Mouse (Mus musculus) adrenal gland, adult 2 months (tissue): ENCODE measurements around the gene Tmie. TPM values are rescaled to one million over a fixed set of nuclear protein-coding genes. Genes with fewer than 3 reads are reported as not detected.

Source experiments
- DNase-seq: peaks from one replicate; pipeline ENCODE4 v3.0.0; 2021
- long read RNA-seq: library from polyadenylated mRNA; stranded (forward); transcript quantifications from one replicate; pipeline ENCODE4 v2.0.0, GENCODE M21; 2021
- polyA plus RNA-seq: library from polyadenylated mRNA; depleted of rRNA; stranded (reverse); fragments of >200 nt; gene quantifications from 2 replicates; pipeline ENCODE4 v1.2.3, GENCODE M21; 2012; rRNA removed
- total RNA-seq, 2 experiments: library from RNA; stranded (reverse); gene quantifications; 2 replicates each; pipeline ENCODE4 v1.2.3; 2021

Gene Tmie
- 1 to 10 TPM; 2.0 to 3.9 TPM for total RNA-seq
- polyA plus RNA-seq = 2.2 and 4.6 TPM in 2 replicates
- long read RNA-seq, partial matches to known transcripts = 0 of 2 reads
- long read RNA-seq, other reads (novel, unspliced or antisense) = 2 of 2 reads

DNA sequence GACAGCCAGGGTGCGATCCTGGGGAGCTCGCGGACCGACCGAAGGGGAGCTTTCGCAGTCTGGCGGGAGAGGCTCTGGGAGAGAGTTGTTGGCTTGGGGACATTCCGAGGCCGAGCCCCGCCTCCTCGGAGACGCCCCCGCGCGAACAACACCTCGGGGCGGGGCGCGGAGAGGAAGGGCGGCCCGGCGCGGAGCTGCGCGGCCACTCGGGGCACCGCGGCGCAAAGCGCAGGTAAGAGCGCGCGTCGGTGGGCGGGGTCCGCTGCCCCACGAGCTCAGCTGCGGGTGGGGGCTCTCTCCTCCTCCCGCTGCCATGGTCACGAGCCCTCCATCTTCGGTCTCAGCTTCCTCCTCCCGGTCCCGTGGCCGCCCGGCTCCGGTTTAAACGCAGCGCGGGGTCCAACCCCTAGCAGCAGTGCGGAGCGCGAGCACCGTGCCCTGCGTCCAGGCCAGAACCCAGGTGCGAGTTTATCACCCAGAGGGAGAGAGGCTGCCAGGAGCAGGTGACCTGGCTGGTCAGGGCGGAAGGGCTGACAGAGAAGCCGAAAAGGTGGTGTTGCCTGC lies at the start of gene Tmie:
Gene Tmie (minus strand): TSS at position 116 of the 564 bp plus-strand sequence.
- peak; percentile 91 for DNase-seq

DNA sequence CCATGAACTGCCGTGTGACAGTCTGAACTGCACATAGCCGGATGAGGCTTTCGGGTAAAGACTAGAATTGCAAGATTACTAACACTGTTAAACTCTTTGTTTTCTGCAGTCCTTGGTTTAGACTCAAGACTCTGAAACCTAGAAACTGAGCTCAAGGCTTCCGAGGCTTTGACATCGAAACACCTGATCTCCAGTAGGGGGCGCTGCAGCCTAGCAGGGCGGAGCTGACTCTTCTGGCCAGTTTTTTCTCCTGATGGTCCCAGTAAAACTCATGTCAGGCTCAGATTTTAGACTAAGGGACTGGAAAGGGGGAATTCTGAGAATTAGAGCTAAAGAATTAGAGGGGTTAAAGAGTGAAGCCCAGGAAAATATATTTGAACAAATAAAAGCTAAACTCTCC lies 42.8 kb upstream of the Tmie start:
- DNase-seq = peak; percentile 71

DNA sequence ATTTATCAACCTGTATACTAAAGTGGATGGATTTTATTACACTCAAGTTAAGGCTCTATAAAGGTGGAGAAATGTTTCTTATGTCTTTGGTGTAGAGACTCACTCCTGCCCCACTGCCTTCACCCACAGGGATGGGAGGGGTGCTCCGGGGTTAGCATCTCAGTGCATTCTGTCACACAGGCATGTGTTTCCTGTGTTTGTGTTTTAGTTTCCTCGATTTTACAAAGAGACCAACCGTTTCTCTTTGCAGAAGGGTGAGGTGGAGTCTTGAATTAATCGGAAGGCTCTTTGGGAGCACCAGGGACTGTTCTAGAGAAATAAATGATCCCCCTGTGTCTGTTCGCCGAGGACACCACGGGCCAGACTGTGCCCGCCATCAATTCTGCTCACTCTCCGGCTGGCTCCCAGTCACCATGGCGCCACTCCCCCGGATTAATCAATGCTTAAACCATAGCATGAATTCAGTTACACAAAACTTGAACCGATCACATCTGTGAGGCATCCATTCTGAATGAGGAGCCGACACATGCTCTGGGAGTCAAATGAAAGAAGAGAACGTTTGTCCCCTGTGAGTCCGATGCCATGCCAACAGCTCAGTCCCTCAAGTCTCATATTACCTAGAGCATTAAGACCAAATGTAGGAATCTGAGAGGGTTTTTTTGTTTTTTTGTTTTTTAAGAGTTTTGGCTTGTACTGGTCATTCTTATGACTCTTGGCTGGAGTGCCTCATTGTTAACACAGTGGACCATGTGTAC lies 40.9 kb upstream of the Tmie start:
- DNase-seq = no peak

DNA sequence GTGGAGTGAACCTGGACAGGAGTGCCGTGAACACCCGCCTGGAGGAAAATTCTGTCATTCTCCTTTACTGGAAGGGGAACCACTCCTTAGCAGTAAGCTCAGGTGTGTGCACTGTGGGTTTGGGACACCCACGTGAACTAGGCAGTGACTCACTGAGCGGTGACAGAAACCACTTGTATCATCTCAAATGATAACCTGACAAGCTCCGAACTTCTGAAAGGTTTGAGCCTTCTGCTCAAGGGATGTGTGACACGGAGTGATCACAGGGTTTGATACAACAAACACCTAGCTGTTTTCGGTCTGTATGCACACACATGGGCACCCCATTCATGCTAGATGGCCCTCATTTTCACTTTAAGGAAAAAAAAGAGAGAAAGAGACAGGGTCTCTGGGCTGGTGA lies 36.9 kb upstream of the Tmie start, which contains the start of gene Fam240a:
Gene Fam240a (minus strand): TSS at position 76 of the 400 bp plus-strand sequence.
- no peak for DNase-seq

DNA sequence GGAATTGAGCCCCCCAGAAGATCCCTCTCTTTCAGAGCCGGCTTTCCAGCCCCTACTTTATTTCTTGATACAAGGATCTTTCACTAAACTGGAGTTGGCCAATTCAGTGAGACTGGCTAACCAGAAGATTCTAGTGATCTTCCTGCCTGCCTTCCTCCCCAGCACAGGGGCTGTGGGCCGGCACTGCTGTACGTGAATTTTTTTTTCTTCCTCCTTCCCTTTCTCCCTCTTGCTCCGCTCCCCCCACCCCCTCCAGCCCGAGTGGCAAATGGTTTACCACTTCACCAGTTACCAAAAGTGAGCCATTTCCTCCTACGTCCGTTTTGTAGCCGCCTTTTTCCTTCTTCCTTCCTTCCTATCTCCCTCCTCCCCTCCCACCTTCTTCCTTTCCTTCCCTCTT lies 35.6 kb upstream of the Tmie start:
- no peak for DNase-seq

DNA sequence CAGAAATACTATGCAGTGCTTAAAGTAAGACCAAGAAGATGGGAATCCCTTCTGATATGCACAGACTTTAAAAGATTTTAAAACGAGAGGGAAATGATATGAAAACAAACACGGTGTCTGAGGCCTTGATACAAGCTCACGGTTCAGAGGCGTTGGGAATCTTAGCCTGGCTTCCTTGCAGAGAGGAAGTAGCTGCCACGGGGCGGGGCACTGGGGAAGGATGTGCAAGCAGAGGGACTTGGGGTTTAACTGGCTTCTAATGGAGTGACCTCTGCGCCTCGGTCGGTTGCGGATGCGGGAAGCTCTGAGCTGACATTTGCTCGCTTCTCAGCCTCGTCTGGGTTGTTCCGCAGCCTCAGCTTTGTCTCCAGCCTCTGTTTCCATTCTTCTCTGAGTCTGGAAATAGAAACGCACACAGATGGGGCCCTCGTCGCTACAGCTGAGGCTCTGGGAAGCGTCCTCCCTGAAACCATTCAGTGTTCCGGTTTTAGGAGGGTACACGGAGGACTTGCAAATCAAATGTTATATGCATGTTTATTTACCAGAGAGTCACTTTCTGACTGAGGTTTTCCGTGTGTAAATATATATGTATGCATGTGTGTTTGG lies 34.8 kb upstream of the Tmie start:
- DNase-seq = no peak

DNA sequence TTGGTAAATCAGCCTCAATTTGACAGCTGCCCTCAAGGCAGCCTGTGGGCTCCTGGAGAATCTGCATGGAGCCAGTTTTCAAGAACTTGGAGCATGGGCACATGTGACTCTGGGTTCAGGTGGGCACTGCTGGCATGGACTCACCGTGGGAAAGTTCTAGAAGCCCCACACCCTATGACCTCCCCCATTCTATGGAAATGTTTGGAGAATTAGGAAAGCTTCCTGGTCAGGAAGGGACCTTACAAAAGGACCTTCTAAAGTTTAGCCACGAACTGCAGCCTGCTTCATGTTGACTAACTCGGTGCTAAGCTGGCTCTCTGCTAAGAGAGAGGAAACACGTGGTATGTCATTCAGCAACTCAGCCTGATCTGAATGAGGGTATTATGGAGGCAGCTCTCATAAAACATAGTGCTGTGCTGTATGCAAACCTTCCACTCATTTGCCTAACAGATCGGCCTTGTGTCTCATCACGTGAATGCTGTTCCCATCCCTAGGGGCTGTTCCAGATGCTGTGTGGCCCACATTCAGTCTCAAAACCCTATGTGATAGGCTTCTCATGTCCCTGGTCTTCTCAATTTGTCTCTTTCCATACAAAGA lies 29.6 kb upstream of the Tmie start:
- DNase-seq = no peak

DNA sequence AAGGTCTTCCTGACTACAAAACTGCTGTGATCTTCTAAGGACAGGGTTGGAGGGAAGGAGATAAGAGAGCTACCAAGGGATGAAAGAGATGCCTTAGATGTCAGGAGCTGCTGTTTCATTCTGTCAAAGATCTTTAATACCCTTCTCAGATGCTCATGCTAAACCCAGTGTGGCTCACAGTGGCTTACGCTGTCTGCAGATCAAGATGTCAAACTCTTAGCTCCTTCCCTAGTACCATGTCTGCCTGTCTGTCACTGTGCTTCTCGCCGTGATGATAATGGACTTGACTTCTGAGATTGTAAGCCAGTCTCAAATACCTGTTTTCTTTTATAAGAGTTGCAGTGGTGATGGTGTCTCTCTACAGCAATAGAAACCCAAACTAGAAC lies 28.7 kb upstream of the Tmie start:
- no peak for DNase-seq

DNA sequence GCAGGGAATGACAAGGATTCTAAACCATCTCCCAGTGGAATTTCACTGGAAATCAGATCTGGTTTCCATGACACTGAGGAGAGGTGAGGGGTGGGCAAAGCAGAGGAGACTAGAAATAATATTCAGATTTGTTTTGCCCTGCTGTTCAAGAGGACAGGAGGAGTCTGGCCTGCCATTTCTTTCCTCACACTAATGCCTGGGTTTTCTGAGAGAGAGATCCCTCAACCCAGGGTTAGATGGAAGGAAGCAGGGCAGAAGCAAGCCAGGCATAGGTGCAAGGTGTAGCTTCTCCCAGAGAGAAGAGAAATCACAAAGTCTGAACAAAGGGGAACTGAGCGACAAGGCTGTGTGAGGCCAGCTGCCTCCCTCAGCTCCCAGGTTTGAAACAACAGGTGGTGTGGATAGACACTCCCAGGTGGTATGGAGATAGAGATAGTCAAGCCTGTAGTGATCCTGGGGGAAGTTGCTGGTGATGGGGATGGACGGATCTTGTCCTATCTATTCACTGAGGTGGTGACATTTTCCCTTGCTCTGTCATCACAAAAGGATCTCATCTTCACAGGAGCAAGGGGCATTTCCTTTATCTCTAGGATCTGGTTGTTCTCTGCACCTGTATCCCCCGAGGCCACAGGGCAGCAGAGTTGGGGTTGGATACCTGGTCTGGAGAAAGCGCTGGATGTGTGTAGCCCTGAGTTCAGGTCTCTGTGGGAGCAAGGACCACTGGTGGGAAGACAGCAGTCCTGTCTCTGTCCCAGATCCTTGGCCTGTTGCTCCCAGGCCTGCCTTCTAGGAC lies 28.1 kb upstream of the Tmie start:
- no peak for DNase-seq

DNA sequence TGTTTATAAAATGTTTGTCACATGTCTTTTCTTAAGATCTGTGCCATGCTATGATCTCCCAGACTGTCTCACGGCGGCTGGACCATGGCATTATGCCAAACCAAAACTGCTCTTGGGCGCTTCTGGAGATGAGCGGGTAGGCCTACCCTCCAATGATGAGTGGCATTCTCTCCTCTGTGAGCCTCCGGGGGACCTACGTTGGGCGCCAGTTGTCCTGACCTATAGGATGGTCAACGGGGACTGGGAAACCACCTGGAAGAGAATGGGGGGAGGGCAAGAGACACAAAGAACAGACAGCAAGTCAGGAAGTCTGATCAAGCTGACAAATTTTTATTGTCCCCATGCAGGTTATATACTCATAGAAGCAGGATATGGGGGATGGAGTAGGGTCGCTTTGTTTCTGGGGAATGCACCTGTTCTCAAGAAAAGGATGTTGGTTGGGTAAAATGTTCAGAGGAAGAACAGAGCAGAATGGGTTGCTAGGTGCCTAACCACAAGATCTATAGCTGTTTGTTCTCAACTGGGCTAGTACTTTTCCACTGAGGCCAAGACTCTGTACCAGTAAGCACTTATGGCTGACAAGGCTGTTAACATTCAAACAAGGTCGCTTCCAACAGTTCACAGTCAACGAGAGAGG lies 27.4 kb upstream of the Tmie start:
- no peak for DNase-seq

DNA sequence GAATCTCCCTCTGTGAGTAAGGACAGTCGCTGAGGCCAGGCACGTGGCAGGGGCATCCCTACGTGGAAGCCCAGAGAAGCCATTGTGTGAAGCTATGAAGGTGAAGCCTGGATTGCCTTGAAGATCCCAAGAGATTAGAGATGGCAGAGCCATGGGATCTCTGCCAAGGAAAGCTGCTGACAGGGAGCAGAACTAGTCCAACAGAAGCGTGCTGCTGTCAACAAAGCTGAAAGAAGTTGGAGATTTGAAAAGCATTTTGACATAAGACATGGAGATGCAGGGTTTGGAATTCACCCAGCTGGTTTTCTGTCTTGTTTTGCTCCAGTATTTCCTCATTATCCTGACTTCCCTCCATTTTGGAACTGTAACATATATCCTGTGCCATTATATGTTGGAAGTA lies 22.4 kb upstream of the Tmie start:
- DNase-seq = no peak

DNA sequence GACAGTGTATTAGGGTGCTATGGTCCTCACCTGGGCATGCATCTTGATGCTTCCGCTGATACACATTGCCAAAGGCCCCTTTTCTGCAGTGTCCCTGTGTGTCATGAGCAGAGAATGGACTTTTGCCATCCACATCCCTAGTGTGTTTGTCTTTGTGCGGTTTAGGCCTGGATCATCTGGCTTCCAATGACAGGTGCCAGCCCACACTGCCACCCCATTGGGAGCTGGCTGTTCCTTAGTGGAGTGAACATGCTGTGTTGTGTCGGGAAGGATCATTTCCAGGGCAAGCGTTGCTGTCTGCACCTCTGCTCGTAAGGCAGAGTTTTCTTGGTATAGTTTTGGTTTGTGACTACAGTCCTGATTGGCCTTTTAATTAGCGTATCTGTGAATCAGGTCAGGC lies 21.3 kb upstream of the Tmie start:
- no peak for DNase-seq

DNA sequence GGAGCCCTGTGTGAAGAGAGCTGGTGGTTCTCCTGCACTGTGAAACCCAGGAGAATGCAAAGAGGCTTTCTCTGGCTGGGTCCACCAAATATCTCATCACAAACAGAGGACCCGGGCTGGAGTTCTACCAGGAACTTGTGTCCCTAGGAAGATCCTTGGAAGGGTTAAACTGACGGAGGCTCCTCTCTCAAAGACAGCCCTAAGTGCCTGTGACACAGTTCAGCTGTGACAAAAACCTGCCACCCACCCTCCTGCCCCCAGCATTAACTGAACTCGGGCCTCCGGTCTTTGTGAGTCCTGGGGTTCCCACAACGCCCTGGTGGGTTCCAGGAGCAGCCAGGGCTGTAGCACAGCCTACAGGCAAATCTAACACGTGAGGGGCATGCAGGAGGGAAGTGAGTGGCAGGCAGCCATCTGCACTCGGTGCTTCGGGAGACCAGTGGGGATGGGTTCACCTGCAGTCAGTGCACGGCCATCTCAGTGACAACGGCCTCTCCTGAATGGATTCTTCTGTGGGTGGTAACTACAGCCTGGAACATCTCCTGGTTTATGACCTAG lies 19.6 kb upstream of the Tmie start:
- no peak for DNase-seq

DNA sequence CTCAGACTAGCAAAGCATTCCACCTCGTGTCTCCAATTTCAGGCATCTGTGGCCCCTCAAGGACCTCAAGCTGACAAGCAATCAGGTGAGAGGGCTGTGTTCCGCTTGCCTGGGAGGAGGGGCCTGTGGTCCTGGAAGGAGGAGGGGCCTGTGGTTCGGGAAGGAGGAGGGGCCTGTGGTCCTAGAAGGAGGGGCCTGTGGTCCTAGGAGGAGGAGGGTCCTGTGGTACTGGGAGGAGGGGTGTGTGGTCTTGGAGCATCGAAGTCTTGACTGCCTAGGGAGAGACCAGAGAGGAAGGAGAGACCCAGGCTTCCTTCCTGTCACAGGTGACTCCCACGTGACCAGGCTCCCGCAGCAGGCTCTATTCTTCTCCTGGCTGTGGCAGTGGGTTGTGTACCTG lies 16.7 kb upstream of the Tmie start:
- DNase-seq = no peak

DNA sequence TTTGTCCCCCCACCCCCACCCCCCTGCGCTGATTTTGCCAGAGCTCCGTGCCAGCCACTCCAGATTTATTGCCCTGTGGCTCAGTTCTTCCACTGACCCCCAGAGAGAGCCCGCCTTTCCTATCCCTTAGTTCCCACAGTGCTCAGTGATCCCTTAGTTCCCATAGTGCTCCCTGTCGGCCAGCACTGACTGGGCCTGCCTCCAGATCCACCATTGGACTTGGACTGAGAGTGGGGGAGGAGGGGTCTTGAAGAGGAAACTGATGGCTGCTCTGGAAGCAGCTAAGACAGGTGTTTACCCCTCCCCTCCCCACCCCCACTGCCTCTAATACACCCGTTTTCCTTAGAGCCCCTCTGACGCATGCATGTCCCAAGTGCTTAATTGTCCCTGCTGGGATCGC lies 16.1 kb upstream of the Tmie start:
- DNase-seq = no peak

DNA sequence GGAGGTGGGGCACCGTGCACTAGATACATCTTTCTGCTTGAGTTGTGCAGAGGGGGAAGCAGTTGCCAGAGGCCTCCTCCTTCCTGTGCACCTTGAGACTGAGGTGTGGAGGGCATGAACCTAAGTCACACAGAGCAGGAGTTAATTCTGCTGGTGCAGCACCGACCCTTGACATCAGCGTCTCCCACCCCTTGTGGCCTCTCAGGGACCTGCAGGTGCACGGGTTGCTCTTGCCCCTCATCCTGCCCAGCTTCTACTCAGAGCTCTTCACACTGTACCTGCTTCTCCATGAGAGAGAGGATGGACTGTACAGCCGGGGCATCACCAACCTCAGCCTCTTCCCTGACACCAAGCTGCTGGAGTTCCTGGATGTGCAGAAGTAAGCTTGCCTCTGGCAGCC lies 15.6 kb upstream of the Tmie start:
- no peak for DNase-seq

DNA sequence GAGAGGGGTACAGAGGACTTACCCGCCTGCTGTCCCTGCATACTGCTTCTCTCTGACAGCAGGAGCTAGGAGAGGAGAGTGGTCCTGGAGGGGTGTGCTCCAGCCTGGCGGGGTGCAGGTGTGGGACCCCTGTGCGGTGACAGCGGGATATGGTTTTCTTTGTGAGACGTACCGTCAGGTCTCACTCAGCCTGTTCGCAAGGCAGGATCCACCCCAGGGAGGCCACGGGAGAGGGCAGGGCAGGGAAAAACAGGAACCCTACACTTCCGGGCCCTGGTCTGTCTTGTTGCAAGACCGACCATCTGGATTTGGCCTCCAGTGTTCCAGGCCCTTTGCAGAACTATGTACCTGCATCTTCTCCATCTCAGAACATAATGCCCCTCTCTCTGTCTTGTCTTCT lies 13.5 kb upstream of the Tmie start:
- no peak for DNase-seq

DNA sequence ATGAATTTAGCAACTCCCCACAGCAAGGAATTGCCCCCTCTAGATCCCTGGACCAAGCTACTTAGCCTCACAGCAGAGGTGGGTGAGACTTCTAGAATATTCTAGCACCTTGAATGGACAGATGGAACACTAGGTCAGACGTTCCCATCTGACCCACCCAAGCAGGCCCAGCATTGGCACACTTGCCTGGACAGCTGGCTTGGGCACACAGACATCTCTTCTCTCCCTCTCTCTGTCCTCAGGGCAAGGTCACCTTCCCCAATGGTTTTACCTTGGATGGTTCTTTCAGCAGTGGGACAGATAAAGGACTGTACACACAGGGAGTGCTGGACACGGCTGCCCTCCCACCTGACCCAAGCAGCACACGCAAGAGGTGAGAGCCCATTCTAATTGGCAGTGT lies 12.6 kb upstream of the Tmie start:
- DNase-seq = no peak

DNA sequence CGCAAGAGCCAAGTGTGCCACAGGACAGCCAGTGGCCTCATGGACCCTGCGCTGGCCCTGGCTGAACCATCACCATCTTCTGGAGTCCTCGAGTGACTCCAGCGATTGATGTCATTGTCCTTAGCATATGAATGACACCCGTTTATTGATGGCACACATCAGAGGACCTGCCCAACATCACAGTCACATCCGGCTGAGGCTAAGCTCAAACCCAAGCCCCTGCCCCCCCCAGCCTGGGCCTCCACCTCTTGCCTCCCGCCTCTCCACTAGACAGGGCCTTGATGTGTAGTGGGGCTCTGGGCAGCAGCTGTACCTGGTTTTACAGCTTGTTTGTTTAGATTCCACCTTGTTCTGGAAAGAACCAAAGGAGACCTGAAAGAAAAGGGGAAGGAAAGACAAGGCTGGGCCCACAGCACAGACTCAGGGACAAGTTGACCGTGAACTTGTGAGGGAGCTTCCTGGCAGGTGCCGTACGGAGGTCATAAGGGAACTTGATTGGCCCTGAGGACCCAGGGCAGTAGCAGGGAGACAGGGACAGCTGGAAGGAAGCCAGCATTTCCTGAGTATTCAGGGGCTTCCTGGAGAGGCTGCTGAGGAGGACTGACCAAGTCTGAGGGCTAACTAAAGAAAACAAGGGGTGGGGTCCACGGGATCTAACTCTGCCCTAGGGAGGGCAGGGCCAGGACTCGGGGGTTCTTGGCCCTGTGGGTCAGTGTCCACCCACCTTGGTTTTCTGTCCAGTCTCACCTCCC lies 11.3 kb upstream of the Tmie start:
- DNase-seq = no peak

DNA sequence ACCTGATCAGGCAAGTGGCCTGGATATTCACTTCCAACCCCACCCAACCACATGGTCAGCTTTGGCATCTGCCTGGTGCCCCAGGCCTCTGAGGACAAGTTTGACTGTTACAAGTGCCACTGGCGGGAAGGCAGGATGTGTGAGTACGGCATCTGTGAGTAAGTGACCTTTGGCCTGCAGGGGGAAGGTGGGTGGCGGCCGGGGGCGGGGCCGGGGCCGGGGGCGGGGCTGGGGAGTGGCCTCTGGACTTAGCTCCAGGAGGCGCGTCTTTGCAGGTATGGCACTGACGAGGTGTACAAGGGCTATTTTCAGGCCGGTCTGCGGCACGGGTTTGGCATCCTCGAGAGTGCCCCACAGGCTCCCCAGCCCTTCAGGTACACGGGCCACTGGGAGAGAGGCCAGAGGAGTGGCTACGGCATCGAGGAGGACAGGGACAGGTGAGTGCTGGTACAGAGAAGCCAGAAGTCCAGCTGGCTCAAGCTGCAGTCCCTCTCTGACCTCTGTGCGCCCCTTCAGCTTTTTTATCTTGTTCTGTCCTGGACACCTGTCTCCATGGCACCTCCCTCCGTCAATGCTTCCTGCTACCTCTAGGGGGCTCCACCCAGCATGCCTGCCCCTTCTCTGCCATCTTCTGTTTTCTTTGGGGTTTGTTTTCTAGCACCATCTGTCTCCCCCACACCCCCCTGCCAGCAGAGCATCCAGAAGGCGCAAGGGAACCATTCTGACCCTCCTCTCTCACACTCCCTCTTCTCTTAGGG lies 10.3 kb upstream of the Tmie start:
- no peak for DNase-seq
